Mouse (Mus musculus) erythroblast, embryonic 14.5 days (primary cell): Measurements from ENCODE around the gene Gm30191.

Experiments
- GATA1 ChIP-seq: IDR thresholded peaks from 2 replicates; pipeline ENCODE4 v1.6.1; 2012; ENCODE audit warnings: low read length, inconsistent platforms, mixed read lengths
- TAL1 ChIP-seq: IDR thresholded peaks from 3 replicates; pipeline ENCODE4 v1.6.1; 2012; ENCODE audit warnings: low read length, inconsistent platforms, mixed read lengths

GRCm38 (mm10) chr4:134293061-134293691 is 46.4 kb downstream of the Gm30191 start:
- no peak for TF ChIP-seq GATA1
- no peak for TF ChIP-seq TAL1
